Mouse (Mus musculus) testis, adult 2 months (tissue): ENCODE measurements around the gene Hsh2d.

Source experiments
- CTCF ChIP-seq: fragments of 200-500 bp; IDR thresholded peaks from 2 replicates; pipeline ENCODE4 v1.5.1; 2012; ENCODE audit warnings: low read depth, mild to moderate bottlenecking, inconsistent platforms, low read length, moderate library complexity; ENCODE audit not compliant: control insufficient read depth, insufficient read depth, insufficient replicate concordance
- POLR2A ChIP-seq: fragments of 200-500 bp; IDR thresholded peaks from 2 replicates; pipeline ENCODE4 v1.6.1; 2012; ENCODE audit warnings: low read depth, mild to moderate bottlenecking, inconsistent platforms, low read length, moderate library complexity; ENCODE audit not compliant: control insufficient read depth

DNA sequence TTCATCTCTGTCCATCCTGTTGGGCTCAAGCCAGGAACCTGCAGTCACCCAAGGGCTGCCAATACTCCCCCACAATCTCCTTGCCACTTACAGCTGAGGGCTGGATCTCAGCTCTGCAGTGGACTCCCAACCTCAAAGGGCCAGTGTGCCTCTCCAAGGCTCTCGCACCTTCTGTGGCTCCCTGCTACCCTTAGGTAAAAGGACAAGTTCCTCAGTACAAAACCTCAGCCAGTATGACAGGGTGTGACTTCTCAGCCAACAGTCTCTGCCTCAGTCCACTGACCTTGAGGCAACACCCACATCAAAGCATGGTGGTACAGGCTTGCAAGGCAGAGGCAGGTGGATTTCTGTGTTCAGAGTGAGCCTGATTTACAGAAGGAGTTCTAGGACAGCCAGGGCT is 22.4 kb downstream of the Hsh2d start:
- TF ChIP-seq POLR2A: no peak
- TF ChIP-seq CTCF: no peak
